Mouse (Mus musculus): ENCODE data around the gene Gm20388.
A peak's percentile ranks its signal among the peaks of the same experiment; 100 is the strongest.

Gene Gm20388

DNA sequence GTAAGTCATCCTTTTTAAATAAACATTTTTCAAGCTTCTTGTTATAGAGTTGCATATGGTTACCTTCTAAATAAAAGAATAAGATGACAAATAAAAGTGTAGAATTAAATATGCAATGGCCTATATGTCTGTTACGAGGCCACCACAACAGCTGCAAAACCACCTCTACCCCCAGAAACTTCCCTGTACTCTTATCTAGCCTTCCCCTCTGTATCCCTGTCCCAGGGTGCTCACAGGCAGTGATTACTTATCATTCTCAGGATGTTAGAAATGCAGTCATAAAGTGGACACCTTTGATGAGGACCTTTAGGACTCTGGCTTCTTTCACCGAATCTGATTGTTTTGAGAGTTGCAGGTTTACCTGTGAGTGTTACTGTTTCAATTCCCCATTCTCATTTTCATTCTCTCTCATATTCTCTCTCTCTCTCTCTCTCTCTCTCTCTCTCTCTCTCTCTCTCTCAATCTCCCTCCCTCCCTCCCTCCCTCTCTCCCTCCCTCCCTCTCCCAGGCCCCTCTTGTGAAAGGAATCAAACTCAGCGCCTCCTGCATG, 1932.6 kb downstream of the Gm20388 start:
- DNase-seq (ENCODE audit: low read depth, low spot score), result no peak

DNA sequence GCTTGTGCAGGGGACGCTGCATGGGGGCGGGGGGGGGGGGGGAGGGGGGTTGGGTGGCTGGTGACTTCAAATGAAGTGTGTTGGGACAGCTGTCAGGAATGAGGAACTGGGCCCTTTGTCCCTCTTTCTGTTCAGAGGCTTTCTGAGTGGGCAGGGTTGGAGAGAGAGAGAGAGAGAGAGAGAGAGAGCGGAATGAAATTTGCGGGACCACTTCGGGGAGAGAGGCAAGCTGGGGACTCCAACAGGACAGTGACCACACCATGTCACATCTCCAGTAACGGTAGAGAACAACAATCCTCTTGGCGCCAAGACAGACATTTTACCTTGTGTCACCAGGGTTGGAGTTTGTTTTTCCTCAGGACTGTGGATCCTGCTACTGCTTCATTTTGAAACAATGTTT, 1934.1 kb downstream of the Gm20388 start:
- DNase-seq (ENCODE audit: low read depth, low spot score), result no peak

DNA sequence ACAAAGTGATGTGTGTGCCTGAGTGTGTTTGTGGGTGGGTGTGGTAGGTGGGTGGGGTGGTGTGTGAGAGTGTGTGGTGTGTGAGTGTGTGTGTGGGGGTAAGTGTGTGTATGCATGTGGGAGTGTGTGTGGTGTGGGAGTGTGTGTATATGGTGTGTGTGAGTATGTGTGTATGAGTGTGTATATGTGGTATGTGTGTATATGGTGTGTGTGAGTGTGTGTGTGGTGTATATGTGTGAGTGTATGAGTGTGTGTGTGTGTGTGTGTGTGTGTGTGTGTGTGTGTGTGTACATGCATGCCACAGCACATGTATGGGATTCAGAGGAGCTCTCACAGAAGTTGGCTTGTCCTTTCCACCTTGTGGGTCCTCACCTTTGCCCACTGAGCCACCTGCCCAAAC, 1936.2 kb downstream of the Gm20388 start:
- DNase-seq (ENCODE audit: low read depth, low spot score), result no peak

- DNase-seq (ENCODE audit: low read depth, low spot score), result no peak
These were observed 1936.7 kb downstream of the Gm20388 start for GRCm38 (mm10) chr8:121847261-121847822.

GRCm38 (mm10) chr8:121847987-121848386, 1937.3 kb downstream of the Gm20388 start:
- no peak for DNase-seq (ENCODE audit: low read depth, low spot score)

GRCm38 (mm10) chr8:121848495-121848894, 1937.9 kb downstream of the Gm20388 start:
- peak; percentile 16 for DNase-seq (ENCODE audit: low read depth, low spot score)

DNA sequence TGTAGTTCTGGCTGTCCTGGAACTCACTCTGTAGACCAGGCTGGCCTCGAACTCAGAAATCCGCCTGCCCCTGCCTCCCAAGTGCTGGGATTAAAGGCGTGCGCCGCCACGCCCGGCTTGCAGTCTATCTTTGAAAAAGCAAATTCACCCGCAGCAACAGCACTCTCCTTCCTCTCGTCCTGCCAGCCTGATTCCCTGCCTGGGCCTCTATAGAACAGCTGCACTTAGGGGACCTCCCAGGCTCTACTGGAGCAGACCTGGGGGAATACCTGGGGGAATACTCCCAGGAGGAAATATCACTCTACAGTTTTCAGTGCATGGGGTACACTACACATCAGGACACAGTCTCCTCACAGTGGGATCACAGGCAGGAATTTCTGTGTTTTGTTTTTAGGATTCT, 1938.7 kb downstream of the Gm20388 start:
- DNase-seq (ENCODE audit: low read depth, low spot score), result no peak

GRCm38 (mm10) chr8:121850018-121850417, 1939.4 kb downstream of the Gm20388 start:
- peak; percentile 83 for DNase-seq (ENCODE audit: low read depth, low spot score)

GRCm38 (mm10) chr8:121850436-121850820, 1939.8 kb downstream of the Gm20388 start:
- DNase-seq (ENCODE audit: low read depth, low spot score), result no peak

DNA sequence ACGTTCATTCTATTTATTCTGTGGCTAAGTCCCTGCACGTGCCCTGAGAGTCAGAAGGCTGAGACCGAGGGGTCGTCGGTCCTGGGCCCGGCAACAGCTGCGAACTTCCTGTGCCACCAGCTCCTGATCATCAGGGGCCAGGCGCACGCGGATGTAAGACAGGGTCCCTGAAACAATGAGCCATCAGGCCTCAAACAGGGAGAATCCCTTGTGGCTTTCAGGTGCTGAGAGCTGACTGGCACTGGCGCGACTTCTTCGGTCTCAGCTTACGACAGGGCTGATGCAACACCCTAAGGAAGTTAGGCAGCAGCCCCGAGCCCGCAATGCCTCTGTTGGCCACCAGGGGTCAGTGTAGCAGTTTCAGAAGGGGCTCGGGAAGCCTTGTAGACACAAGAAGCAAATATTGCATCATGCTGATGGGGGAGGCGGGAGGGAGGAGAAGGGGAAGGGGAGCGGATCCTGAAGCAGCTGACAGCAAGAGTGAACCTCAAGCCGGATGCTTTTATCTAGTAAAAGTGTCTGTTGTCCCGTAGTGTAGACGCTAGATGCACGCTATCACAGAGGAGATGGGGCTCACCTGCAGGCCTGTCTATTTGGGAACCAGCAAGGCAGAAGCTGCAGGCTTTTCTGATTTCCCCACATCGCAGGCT, 1940.3 kb downstream of the Gm20388 start:
- peak; percentile 95 for DNase-seq (ENCODE audit: low read depth, low spot score)

DNA sequence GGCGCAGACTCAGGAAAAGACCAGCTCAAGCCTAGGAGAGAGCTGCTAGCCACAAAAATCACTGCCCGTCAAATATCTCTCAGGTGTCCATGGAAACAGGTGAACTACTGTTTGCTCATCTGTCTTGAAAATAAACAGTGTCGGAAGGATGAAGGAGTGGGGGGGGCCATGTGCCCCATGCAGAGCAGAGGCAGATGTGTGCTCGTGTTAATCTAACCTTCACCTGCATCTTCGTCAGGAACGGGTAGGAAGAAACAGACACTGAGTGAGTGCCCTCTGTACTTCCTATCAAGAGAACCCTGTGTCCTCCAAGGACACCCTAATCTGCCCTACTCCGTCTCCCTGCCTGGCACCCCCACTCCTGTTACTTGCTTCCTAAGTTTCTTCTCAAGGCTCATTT, 1941.1 kb downstream of the Gm20388 start:
- peak; percentile 13 for DNase-seq (ENCODE audit: low read depth, low spot score)

DNA sequence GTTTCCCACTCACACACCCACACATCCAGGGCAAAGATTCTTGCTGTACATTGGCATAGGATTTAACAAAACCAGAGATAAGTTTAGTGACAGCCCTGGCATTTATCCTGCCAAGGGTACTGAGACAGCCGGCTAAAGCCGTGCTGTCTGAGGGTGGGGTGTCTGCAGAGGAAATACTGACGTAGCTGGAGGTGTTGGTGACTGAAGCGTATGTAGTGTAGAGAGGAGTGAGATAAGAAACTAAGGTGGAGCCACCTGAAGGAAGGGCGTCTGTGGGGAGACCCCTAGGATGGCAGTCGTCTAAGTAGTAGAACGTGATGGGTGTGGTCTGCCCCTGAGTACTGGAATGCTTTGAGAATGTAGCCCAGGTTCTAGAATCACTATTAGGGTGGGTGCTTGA, 1941.8 kb downstream of the Gm20388 start:
- DNase-seq (ENCODE audit: low read depth, low spot score), result peak; percentile 77

- no peak for DNase-seq (ENCODE audit: low read depth, low spot score)
These were observed 1942.9 kb downstream of the Gm20388 start for GRCm38 (mm10) chr8:121853586-121853985.

DNA sequence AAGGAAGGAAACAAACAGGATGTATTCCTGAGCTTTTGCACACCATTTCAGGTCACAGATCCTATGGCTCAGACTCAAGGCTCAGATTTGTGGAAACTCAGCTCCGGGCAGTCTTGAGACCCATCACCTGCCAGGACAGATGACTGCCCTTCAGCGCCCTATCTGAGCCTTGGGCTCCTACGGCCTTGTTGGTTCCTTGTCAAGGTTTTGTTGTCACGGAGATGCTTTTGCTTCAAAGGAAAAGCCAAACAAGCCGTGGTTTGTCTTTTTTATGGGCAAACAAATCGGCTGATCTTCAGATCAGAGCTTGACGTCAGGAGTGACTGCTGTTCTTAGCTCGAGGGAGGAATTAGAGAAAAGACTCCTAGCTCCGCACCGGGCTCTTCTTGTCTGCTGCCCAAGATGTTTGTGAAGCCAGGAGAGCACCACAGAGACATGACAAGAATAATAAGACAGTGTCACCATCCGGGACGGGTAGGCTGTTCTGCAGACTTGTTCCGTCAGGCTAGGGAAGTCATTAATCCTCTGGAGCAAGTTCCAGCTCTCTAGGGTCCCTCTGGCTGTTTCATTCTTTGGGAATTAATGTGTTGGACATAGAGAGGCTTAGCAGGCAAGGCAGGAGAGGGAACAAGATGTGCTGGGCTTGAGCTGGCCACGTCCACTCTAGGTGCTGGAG, 1945.6 kb downstream of the Gm20388 start:
- no peak for DNase-seq (ENCODE audit: low read depth, low spot score)

DNA sequence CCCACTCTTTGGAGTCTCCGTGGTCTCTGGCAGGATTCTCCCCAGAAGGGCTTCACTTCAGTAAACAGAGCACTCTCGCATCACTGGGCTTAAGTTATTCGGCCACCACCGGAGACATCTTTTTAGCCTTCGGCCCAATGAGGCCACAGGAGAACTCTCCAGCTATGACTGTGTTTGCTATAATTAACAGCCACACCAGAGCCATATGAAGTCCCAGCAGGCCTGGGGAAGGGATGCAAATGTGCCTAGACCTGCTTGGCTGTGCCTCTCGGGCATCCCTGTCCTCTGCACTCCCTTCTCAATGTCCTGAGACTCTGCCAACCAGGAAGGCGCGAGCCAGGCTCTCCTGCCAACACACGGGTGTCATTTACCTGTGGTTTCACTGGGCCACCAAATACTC, 1946.7 kb downstream of the Gm20388 start:
- DNase-seq (ENCODE audit: low read depth, low spot score), result no peak

DNA sequence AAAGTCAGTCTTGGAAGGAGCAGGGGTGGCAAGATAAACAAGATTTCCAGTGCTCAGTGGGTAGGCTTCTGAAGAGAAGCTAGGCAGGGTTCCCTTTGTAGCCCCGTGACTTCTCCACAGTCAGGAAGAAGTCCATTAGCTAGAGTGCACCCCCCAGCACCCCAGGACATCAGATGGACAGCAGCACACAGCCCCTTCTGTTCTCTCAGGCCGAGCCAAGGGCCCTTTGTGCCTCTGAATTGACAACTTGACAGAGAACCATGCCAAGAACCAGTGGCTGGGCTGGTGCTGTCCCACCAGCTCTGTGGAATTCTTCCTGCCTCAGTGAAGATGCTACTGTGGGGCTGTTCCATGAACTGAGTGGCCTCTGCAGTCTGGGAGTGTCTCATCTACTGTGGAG, 1947.1 kb downstream of the Gm20388 start:
- no peak for DNase-seq (ENCODE audit: low read depth, low spot score)

GRCm38 (mm10) chr8:121861276-121861675, 1950.6 kb downstream of the Gm20388 start:
- DNase-seq (ENCODE audit: low read depth, low spot score), result no peak

DNA sequence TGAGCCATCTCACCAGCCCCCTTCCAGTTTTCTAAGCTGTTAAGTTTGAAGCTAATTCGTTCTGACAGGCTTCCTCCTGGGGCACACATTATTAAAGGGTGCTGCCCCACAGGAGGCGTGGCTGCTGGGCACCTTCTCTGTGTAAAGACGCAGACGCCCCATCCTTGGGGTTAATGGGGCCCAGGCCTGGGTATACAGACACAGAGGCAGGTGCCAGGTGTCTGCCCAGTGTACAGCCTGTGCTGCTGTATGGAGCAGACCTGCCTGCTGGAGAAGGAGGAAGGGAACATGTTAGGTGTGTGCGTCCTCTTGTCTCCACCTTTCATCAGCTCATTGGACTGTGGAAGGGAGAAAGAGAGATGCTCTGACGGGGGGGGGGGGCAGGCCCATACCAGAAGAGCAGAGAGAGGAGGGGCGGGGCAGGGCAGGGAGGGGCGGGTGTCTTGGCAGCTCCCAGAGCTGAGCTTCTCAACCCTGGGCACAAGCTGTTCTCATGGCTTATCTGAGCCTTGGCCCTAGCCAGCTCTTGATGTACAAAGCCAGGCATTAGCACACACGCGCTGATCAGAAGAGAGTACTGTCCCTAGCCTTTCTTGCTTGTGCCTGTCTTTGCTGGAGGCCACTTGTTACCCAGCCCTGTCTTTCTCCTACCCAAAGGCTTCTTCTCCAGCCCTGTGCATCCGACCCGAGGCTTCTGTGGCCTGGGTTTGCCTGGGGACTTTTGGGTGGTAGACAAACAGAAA, 1951.3 kb downstream of the Gm20388 start:
- DNase-seq (ENCODE audit: low read depth, low spot score), result no peak

- no peak for DNase-seq (ENCODE audit: low read depth, low spot score)
These were observed 1954.7 kb downstream of the Gm20388 start for GRCm38 (mm10) chr8:121865356-121865755.

DNA sequence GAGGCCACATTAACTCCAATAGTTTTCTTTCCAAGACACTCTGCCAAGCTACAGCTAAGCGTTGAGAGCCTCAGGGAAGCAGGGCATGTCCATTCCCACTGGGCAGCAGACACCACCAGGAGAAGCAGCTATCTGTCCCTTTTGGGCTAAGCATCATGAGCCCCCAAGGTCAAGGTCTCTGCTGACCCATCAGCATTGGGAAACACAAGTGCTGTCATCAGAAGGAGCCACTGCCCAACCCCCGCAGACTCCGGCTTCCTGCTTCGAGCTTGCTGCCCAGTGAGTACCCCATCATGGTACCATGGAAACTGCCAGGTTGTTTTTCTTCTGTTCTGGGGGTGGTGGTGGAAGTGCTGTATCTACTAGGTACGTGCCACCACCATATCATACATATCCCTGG, 1957.6 kb downstream of the Gm20388 start:
- no peak for DNase-seq (ENCODE audit: low read depth, low spot score)

DNA sequence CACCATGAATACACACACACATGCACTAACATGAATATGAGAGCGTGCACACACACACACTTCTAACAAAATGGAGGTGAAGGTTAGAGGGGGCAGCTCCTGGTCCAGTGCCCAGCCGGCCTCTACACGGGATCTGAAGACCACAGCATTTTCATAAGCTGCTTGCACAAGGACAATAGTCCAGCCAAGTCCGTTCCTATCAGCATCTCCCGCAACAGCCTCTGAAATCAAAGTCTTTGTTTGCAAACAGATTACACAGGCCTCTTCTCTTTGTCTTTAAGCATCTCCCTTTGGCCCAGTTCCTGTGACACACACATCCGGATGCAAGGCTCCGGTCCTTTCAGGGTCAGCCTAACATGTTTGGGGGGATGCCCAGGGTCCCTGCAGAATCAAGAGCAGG, 1958.3 kb downstream of the Gm20388 start:
- no peak for DNase-seq (ENCODE audit: low read depth, low spot score)

- DNase-seq (ENCODE audit: low read depth, low spot score), result no peak
These were observed 1959.5 kb downstream of the Gm20388 start for GRCm38 (mm10) chr8:121870190-121870589.

Data from CD4-positive helper T cell, adult 2 months (primary cell).